Mouse (Mus musculus) skeletal muscle tissue, adult 2 months (tissue): Measurements from ENCODE around the gene Htra2.
A peak's percentile ranks its signal among the peaks of the same experiment; 100 is the strongest.

ENCODE experiments used
- DNase-seq: peaks from one replicate; pipeline ENCODE4 v3.0.0-alpha.2; 2012; ENCODE audit warnings: low read depth, low spot score

Htra2 gene

DNA sequence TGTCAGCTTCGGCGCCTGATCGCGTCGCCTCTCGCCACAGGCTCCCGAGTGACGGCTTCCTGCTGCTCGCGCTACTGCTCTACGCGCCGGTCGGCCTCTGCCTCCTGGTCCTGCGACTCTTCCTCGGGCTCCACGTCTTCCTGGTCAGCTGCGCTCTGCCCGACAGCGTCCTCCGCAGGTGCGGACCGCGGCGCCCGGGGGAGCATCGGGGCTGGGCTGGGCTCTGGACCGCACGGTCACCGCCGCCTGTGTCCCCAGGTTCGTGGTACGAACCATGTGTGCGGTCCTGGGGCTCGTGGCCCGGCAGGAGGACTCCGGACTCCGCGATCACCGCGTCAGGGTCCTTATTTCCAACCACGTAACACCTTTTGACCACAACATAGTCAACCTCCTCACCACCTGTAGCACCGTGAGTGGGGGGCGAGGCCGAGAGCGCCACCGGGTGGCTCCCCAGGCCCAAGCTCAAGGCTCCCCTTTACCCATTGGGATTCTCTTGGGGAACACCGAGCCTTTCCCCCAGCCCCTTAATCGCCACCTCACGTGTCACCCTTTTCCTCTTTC is at the start of gene Htra2:
Gene Htra2, minus strand, starts transcription at position 403 of the 561 bp plus-strand sequence.
- DNase-seq = no peak

DNA sequence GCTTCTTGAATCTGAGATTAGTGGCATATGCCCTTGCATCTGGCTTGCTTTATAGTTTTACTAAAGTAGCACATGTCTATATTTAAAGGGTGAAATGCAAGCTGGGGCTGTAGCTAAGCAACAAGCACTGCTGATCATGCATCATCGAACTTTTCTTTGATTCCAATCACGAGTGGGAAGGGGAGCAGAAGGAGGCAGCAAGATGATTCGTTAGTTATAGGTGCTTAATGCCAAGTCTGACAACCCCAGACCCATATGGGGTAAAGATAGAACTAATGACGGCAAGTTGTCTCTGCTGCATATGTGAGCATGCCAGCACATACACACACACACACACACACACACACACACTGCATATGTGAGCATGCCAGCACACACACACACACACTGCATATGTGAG is 49.1 kb upstream of the Htra2 start:
- no peak for DNase-seq

DNA sequence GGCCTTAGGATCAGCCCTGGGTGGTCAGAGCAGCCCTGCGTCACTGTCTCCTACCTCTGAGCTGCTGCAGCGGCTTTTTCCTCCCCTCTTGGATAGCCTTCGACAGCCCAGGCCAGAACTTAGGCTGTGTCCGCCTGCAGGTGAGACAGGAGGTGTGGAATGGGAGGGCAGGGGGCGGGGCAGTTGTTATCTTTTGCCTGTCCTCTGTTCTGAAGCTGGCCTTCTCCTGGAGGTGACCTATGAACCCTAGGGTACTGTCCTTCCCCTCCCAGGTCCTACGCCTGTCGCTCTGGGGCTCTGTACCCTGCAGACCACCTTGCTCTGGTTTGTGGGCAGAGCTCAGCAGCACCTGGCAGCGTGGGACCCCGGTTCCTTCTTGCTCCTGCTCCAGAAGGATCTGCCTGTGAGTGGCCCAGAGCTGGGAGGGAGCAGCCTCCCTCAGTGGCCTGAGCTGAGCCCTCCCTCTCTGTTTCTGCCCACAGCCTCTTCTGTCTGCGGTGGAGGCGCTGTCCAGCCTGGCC is 48.1 kb upstream of the Htra2 start:
- no peak for DNase-seq

DNA sequence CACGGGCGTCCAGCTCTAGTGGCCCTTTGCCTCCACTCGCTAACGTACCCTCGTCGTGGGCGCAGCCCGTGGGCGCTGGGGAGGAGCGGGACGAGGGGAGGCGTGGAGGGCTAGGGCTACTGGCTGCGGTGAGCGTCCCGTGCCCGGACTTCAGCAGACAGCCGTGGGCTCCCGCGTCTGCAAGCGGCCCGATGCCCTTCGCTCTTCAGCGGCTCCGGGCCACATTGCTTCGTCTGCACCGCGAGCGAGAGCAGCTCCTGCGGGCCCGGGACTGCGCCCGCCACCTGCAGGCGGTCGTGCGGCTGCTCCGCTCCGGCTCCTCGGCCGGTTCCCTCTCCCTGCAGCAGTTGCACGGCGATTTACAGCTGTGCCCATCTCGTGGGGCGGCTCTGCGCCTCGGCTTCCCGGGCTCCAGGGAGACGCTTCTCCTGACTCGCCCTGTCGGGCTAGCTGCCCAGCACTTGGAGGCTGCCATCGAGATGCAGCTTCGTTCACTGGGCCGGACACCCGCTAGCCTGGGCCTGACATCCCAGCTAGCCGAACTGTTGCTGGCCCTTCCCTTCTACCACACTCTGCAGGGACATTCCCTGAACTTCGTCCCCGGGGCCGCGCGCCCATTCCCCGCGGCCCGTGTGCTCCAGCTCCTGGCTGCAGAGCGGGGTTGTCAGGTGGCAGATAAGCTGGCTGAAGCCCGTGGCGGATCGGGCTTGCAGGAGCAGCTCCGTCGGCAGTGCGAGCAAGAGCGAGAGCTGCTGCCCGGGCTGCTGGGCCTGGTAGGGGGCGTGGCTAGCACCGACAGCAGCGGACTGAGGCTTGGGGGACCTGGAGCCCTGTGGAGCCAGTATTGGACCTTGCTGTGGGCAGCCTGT is 46.8 kb upstream of the Htra2 start:
- DNase-seq = no peak

DNA sequence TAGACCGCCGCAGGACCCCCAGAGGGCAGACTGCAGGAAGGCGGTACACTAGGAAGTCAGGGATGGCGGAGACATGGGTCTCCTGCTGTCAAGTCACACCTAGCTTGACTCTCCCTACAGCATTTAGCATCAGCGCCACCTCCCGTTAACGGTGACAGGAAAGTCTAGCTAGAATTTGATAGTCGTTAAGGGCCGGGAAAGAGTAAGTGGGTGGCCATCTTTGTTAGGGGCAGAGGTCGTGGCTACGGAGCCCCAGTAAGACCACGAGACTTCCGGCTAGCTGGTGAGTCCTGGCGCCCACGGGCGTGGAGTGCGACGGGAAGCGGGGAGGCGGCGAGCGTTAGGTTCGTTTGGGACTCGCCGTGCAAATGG is 46.2 kb upstream of the Htra2 start, which contains the start of the genes Ccdc142 and Gm42688:
Gene Ccdc142, plus strand, starts transcription at position 286 of the 372 bp plus-strand sequence.
Gene Gm42688, plus strand, starts transcription at position 302 of the 372 bp plus-strand sequence.
- DNase-seq = peak; percentile 89

DNA sequence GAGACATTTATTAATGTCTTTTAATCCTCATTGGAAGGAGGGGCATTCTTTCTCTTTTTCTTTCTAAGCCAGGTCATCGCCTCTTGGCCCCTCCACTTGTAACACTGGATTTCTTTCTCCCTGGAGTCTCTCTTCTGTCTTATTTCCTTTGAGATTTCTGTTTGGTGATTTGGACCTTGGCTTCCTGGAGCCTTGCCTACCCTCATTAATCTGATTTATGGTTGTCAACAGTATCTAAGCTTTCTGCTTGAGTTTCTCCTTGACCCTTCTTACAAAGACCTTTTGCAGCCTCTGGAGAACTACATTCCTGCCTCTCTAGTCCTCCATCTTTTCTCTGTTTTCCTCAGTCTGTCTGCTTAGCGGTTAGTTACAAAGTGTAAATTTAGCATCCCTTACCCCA is 43.3 kb upstream of the Htra2 start:
- DNase-seq = no peak

DNA sequence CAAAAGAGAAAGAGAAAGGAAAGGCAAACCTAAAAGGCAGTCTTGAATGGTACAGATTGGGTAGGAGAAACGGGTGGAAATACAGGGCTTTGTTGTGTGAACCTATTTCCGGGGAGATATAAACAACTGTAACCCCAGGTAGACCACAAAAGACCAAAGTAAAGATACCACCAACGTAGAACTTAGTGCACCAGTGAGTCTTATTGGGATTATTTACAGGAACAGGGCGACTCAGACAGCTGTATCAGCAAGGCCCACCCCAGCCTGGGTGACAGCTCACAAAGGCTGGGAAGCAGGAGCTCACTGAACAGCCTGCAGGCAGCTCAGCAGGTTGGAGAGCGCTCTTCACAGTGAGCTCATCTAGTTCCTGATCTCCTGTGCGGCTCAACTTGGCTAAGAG is 40.9 kb upstream of the Htra2 start:
- no peak for DNase-seq

DNA sequence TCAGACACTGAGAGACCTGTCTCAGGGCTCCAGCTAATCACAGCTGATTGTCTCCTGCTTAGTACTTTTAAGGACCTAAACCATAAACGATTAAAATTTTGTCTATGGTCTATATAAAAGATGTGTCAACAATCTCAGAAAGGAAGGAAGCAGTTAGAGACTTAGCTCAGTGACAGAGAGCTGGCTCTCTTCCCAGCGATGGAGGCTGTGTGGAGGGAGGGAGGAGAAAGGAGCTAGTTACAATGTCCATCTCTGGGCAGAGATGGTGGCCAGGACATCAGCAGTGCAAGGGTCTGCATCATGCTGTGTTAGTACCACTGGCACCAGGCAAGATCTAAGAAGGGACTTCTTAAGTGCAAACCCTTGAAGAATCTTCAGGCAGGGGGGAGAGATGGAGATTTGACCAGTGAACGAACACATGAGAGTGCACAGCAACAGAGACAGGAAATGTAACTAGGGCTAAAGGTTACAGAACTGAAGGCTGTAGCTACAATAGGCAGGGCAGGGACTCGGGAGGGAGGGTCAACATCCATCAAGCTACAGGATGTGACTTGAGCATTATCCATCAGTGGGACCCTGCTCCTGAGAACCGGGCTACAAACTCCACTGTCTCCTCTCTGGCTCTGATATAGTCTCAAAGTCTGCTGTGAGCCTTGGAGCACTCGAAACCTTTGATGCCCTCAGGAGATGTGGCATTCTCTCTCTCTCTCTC is 37.5 kb upstream of the Htra2 start:
- no peak for DNase-seq

DNA sequence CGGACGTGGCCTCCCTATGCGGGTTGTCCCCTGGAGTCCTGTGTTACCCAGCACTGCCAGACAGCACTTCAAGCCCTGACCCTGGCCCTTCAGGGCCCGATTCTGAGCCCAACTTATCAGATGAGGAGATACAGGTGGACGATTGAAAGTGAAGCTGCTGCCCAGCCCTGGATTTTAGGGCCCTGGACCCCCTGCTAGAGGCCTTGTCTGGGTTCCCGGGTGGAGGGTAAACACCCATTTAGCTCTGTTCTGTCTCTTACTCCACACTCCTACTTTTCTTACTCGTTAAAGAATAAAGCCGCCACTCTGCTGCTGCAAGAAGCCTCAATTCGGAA is 32.8 kb upstream of the Htra2 start:
- DNase-seq = no peak

DNA sequence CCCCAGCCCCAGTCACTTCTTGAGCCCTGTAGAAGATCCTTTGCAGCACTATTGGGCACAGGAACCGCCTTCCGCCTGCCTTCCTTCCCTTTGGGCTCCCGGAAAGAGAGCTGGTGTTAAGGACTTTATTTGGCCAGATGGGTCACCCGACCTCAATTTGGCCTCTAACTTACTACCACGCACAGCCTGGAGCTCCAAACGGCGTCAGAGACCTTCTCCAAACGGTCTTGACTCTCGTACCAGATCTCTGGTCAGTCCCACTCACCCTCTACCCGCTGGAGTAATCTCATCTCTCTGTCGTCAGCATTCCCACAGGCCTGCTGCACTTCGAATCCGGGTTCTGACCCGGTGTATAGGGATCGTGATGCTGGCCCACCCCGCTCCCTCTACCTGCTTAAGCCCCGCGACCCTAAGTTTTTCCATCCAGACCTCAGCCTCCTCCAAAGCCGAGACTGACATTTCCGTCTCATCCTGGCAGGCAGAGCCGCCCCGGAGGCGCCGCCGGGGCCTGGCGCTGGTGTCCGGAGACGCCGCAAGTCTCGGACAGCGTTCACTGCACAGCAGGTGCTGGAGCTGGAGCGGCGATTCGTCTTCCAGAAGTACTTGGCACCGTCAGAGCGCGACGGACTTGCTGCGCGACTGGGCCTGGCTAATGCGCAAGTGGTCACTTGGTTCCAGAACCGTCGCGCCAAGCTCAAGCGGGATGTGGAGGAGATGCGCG is 32.3 kb upstream of the Htra2 start:
- DNase-seq = peak; percentile 51

DNA sequence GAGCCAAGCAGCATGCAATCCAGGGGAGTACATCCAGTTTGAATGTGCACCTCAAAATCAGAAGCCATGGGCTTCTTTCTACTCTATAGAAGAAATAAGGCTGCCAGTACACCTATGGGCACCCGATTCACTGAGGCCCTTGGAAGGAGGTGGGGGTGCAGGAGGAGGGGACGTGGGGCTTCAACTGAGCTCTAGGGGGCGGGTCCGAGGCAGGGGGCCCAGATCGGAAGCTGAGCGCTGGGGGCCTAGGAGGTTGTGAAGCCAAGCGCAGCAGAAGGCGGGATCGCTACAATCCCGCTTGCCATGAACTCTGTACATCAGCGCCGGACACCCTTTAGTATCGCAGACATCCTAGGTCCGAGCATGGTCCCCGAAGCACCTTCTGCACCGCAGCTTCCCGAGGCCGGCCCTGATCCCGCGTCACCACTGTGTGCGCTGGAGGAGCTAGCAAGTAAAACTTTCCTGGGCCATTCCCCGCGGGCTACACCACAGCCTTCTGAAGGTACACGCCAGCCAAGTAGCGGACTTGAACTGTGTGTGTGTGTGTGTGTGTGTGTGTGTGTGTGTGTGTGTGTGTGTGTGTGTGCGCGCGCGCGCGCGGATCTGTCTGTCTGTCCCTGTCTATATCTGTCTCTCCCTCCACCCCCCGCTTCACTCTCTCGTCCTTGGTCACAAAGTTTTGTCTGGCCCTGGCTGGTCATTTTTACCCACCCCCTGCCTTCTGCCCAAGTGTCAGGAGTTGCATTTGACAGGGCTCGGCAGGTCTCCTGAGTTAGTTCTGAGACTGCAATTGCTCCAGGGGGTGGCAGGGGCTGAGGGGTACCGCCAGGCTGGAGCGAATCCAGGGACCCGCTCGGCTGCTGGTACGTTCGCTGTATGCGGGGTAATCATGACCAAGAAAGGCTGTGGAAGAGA is 31.3 kb upstream of the Htra2 start, which contains the start of gene Lbx2:
Gene Lbx2, plus strand, starts transcription at position 247 of the 915 bp plus-strand sequence.
- DNase-seq = no peak

DNA sequence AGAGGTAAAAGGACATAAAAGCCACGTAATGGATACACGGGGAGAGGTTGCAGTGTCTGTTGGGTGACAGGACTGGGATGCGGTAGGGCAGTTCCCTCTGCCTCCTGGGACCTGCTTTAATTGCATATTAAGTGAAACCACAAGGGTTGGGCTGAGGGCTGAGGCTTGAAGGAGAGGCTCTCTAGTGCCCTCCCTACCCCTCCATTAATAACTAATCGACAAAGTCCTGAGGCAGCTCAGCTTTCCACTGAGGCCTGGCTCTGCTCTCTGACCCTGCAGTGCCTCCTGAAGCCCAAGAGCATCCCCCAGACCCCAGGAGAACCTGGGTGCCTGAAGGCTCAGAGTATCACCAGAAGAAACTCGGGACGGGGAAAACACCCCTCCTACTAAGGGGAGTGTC is 29.4 kb upstream of the Htra2 start:
- DNase-seq = no peak

DNA sequence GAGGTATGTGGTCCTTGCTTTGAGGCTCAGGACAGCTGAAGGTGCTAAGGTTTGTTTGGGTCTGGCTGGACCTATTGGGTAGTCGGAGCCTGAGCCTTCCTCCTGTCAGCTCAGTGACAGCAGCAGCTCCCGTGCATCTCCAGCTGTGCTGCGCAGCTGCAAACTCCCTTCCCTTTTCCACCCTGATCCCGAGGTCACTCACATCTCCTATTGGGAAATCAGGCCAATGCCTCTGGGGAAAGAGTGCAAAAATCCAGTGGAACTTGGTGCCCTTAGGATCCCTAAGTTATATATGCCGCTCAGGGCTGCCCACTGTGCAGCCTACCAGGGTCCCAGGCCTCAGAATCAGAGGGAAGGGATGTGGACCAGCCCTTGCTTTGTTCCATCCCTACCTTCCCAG is 28.4 kb upstream of the Htra2 start:
- no peak for DNase-seq

DNA sequence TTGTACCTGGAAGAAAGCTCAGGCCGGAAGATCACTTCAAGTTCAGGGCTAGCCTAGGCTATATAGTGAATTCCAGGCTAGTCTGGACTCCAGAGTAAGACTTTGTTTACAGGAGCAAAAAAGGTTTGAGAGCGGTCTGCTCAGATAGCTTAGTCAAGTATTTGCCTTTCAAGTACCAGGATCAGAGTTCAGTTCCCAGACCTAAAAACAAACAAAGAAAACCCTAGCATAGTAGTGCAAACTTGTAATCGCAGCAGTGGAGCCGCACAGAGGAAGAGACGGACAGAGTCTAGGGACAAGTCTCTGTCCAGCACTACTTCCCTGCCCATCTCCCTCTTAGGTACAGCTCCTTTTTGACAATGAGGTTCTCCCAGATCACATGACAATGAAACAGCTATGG is 25.1 kb upstream of the Htra2 start:
- no peak for DNase-seq

DNA sequence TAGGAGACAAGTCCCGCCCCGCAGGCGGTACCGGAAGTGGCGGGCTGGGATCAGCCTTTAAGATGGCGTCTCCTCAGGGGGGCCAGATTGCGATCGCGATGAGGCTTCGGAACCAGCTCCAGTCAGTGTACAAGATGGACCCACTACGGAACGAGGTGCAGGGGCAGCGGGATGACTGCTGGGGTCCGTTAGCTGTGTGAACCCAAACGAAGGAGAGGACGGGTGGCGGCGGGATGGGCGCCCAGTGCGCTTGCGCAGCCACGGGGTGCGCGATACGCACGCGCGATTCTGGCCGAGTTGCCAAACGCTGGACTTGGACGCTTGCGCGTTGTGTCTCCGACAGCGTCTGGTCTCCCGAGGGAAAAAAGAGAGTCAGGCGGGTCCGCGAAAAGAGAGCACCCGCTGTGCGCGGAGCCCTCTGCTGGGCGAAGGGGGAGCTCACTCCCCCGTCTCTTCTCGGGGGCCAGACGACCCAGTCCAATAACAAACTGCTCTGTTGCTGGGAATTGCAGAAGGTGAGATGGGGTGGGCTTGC is 23.3 kb upstream of the Htra2 start:
- DNase-seq = peak; percentile 98

DNA sequence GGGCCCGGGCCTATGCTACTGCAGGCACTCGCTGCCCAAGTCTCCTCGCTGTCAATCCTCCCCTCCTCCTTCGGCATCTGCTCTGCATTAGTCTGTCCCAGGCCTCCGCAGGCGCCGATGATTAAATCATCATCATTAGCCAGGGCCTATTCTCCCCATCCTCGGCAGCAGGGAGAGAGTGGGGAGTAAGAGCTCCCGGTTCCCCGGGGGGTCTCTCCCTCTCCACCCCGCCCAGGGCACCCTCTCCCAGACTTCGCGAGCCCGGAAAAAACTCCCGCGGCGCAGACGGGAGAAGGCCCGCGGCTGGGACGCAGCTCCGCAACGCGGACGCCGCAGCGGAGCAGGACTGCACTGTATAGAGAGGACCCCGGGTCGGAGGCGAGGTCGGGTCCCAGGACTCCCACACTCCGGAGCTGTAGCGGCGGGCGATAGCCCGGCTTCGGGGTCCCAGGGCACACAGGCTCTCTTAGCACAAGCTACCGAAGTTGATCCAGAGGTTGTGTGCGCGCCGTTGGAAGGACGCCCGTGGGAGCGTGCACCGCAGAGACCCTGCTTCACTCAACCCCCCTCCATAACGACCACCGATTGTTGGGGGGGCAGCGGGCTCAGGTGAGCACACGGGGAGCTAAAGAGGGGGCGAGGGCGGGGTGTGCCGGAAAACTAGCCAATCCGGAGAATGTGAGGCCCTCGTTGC is 22.7 kb upstream of the Htra2 start, which contains the start of gene Pcgf1:
Gene Pcgf1, plus strand, starts transcription at position 240 of the 694 bp plus-strand sequence.
- peak; percentile 14 for DNase-seq

DNA sequence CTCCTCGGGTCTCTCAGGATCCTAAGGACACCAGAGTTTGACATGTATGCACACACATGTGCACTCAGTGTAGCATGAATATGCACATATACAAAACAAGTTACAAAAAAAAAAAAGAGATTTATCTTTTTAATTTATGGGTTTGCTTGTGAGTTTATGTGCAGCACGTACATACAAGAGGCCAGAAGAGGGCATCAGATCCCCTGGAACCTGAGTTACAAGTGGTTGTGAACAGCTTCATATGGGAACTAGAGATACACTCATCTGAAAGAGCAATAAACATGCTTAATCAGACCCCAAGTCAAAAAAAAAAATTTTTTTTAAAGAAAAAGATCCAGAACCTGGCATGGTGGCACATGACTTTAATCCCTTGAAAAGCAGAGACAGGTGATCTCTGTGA is 19.9 kb upstream of the Htra2 start:
- no peak for DNase-seq

DNA sequence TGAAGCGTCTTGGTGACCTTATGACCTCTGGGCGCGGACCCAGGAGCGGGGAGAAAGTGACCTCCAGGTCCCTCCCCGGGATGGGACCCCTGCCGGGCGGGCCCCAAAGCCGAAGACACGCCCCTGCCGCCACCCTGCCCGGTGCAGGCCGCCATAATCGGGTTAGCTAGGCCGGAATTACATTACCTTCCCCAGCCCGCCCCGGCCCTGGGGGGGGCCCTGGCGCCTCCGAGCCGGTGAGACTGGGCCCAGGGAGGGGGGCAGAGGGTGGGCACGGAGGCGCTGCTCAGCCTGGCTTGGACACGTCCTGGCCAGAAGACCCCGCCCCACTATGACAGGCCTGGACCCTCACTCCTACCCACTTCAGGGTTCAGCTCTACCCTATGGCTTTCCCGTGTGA is 16.1 kb upstream of the Htra2 start:
- no peak for DNase-seq

DNA sequence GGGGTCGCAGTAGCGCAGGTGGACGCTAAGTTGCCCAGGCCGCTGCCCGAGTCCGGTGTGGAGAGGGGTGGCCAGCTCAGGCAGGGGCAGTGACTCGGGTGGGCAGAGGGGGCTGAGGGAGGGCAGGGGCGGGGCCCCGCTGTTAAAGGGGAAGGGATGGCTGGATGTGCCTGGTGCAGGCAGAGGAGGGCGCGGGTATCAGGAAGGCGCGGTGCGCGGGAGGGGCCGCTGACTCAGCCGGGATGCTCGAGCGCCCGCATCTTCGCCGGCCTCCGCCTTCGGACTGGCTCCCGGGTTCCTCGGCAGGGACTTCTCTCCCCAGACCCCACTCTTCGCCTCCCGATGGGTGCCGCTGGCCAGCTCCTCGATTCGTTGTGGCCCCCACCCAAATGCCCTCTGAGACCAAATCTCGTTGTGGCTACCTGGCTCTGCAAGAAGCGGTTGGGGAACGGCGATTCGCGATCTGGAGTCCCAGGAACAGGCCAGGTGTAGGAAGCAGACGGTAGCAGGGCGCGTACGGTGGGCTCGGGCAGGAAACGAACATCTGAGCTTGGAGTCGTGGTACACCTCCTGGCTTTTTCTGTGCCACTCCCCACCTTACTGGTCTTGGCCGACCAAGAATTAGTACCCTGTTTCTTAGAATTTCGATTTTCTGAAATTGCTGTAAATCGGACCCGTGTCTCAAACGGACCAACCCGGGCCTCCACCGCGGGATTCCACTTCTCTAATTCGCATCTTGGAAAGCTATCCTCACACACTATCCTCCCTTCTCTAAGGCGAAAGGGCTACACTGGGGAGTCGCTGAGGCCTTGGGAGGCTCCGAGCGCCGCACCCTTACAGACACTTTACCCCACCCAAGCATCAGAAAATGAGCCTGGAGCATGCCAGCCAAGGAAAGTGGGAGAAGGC is 15.5 kb upstream of the Htra2 start:
- DNase-seq = no peak
